Mouse (Mus musculus) forebrain, embryonic 13.5 days (tissue): ENCODE measurements around the gene Tmem151a. TPM values are rescaled to one million over a fixed set of nuclear protein-coding genes. Genes with fewer than 3 reads are reported as not detected.

Source experiments
- ATAC-seq: fragments of 200-750 bp; cut with Nextera tagmentation; 2 replicates; pipeline ENCODE4 v1.8.0; 2017
- H3K27ac ChIP-seq: fragments of 300-500 bp; sonication (generic); 2 replicates; pipeline ENCODE4 v1.5.1; 2015; ENCODE audit warnings: inconsistent platforms, mild to moderate bottlenecking, moderate library complexity
- H3K27me3 ChIP-seq: fragments of 300-500 bp; sonication (generic); 2 replicates; pipeline ENCODE4 v1.6.1; 2015; ENCODE audit warnings: mild to moderate bottlenecking, inconsistent platforms
- H3K36me3 ChIP-seq: fragments of 300-500 bp; sonication (generic); 2 replicates; pipeline ENCODE4 v1.6.1; 2015; ENCODE audit warnings: mild to moderate bottlenecking, inconsistent platforms; ENCODE audit not compliant: poor library complexity, severe bottlenecking
- H3K4me1 ChIP-seq: fragments of 300-500 bp; sonication (generic); 2 replicates; pipeline ENCODE4 v1.6.1; 2015; ENCODE audit warnings: inconsistent platforms
- H3K4me2 ChIP-seq: fragments of 300-500 bp; sonication (generic); 2 replicates; pipeline ENCODE4 v1.6.1; 2015; ENCODE audit warnings: inconsistent platforms, mild to moderate bottlenecking, moderate library complexity
- H3K4me3 ChIP-seq: fragments of 300-500 bp; sonication (generic); 2 replicates; pipeline ENCODE4 v1.5.1; 2015; ENCODE audit warnings: mild to moderate bottlenecking, inconsistent platforms
- H3K9ac ChIP-seq: fragments of 300-500 bp; sonication (generic); 2 replicates; pipeline ENCODE4 v1.6.1; 2015; ENCODE audit warnings: mild to moderate bottlenecking, inconsistent platforms
- H3K9me3 ChIP-seq: fragments of 300-500 bp; sonication (generic); replicated peaks from 2 replicates; pipeline ENCODE4 v1.6.1; 2016; ENCODE audit warnings: inconsistent platforms
- WGBS: fragments of 180-500 bp; shearing (Covaris S2); methylation state at CpG from one replicate; pipeline ENCODE4 v1.1.7; 2015; 5-methylcytosine and 5-hydroxymethylcytosine counted together
- polyA plus RNA-seq: library from polyadenylated mRNA; unstranded; fragments of >200 nt; fragmentation: Nextera tagmentation; extraction: Ambion mirVana; gene quantifications from 2 replicates; pipeline ENCODE4 v1.2.1, GENCODE M21; 2015

The Tmem151a gene
- polyA plus RNA-seq, 1 experiment from 2014 or later: 2.8 TPM

DNA sequence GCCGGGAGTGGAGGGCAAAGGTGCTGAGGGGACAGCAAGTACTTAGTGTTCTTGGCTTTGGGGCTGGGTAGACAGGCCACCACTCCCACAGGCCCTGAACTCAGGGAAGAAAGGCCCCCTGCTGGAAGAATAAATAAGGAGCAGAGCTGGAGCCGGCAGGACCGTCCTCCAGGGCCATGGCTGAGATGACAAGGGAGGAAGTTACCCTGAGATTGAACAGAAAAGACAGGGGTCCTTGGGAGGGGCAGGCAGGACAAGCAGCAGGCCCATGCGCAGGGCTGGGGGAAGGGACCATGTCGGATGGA, 22.9 kb upstream of the Tmem151a start:
- peaks cover 72% of the 10 kb centered on the region for H3K36me3 ChIP-seq

DNA sequence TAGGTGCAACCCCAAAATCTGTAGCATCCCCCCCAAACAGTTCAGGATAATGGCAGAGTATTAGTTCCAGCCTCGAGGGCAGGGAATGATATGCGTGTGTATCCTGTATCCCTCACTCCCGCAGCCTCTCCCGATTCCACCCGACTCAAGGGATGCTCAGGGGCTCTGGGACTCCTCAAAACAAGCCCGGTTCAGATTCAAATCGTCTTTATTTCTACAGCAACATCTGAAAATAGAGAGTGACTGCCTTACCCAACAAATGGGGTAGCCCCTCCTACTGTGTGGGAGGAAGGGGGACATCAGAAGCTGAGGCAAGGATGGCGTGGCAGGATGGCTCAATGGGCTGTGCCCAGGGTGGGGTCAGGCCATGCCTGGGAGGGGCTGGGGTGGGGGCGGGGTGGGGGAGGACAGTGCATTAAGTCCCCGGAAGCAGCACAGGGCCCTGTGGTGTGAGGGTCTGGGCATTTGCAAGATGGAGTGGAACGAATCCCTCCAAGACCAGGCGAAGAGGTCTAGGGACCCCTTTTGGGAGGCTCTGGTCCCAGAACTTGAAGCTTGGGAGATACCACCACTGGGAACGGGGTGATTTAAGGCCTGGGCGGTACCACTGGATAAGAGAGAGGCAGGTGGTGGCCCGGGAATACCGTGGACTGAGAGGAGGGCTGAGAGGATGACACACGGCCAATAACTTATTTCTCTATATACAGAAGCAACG, 22.4 kb upstream of the Tmem151a start:
- peaks cover 73% of the 10 kb centered on the region for H3K36me3 ChIP-seq
- H3K9me3 ChIP-seq: no peaks in the 10 kb centered on the region
- H3K4me3 ChIP-seq: no peak overlapping the region
- no peak overlapping the region for H3K27ac ChIP-seq
- peak overlapping the region; percentile 87; the same call in 1 of the 2 replicates for H3K4me2 ChIP-seq
- H3K27me3 ChIP-seq: no peaks in the 10 kb centered on the region
- peak overlapping the region; percentile 12; the same call in 1 of the 2 replicates for H3K9ac ChIP-seq
- H3K4me1 ChIP-seq: peaks cover 21% of the 10 kb centered on the region
- 78% methylated on average over 18 of the region's 18 CpGs for WGBS
- ATAC-seq: peak; percentile 5; the same call in 1 of the 2 replicates

More for the DNA sequence above, 22.9 kb upstream of the Tmem151a start:
- Histone ChIP-seq H3K27ac (no peak overlapping the region), H3K4me1 (peaks cover 21% of the 10 kb centered on the region), H3K9ac (no peak overlapping the region), H3K4me2 (no peak overlapping the region), H3K4me3 (no peak overlapping the region), H3K27me3 (no peaks in the 10 kb centered on the region), H3K9me3 (no peaks in the 10 kb centered on the region)
- ATAC-seq: no peak
- WGBS: 32% methylated on average over 5 of the region's 5 CpGs

GRCm38 (mm10) chr19:5106731-5107191, 21.4 kb upstream of the Tmem151a start, which contains the start of gene Rab1b:
TSS of gene Rab1b (minus strand) at chr19:5107072.
- Histone ChIP-seq H3K4me3 (peak within 1 kb of the TSS; percentile 77), H3K27me3 (no peaks in the 10 kb centered on the region), H3K9me3 (no peaks in the 10 kb centered on the region), H3K4me1 (peaks cover 21% of the 10 kb centered on the region), H3K9ac (peak within 1 kb of the TSS; percentile 93), H3K4me2 (peak within 1 kb of the TSS; percentile 87), H3K36me3 (peaks cover 73% of the 10 kb centered on the region), H3K27ac (peak within 1 kb of the TSS; percentile 91)
- peak; percentile 97 for ATAC-seq
- WGBS: 0% methylated on average over 31 of the region's 46 CpGs

GRCm38 (mm10) chr19:5106074-5106473, 20.7 kb upstream of the Tmem151a start:
- WGBS: 21% methylated on average over 9 of the region's 9 CpGs
- Histone ChIP-seq H3K36me3 (peaks cover 73% of the 10 kb centered on the region), H3K27me3 (no peaks in the 10 kb centered on the region), H3K4me2 (peak overlapping the region; percentile 87), H3K4me3 (peak overlapping the region; percentile 77), H3K27ac (peak overlapping the region; percentile 91), H3K9me3 (no peaks in the 10 kb centered on the region), H3K4me1 (peaks cover 21% of the 10 kb centered on the region), H3K9ac (peak overlapping the region; percentile 93)
- no peak for ATAC-seq

GRCm38 (mm10) chr19:5098363-5099143, 13.2 kb upstream of the Tmem151a start, which contains the start of gene Cnih2:
TSS of gene Cnih2 (minus strand) at chr19:5098521.
- Histone ChIP-seq H3K4me3 (peak within 1 kb of the TSS; percentile 61), H3K36me3 (peaks cover 49% of the 10 kb centered on the region), H3K4me1 (peaks cover 58% of the 10 kb centered on the region), H3K9me3 (no peaks in the 10 kb centered on the region), H3K4me2 (peak within 1 kb of the TSS; percentile 71), H3K27ac (peak within 1 kb of the TSS; percentile 86), H3K9ac (peak within 1 kb of the TSS; percentile 83), H3K27me3 (no peaks in the 10 kb centered on the region)
- ATAC-seq: peak; percentile 68
- WGBS: 4% methylated on average over 44 of the region's 48 CpGs

- ATAC-seq: peak; percentile 20
- peaks cover 65% of the 10 kb centered on the region for H3K4me1 ChIP-seq
- peaks cover 49% of the 10 kb centered on the region for H3K36me3 ChIP-seq
- H3K27me3 ChIP-seq: no peaks in the 10 kb centered on the region
- H3K9ac ChIP-seq: peak overlapping the region; percentile 83
- peak overlapping the region; percentile 86 for H3K27ac ChIP-seq
- peak overlapping the region; percentile 71 for H3K4me2 ChIP-seq
- no peaks in the 10 kb centered on the region for H3K9me3 ChIP-seq
- peak overlapping the region; percentile 61 for H3K4me3 ChIP-seq
- 4% methylated on average over 30 of the region's 31 CpGs for WGBS
Observed at GRCm38 (mm10) chr19:5097521-5098362, 12.4 kb upstream of the Tmem151a start.

DNA sequence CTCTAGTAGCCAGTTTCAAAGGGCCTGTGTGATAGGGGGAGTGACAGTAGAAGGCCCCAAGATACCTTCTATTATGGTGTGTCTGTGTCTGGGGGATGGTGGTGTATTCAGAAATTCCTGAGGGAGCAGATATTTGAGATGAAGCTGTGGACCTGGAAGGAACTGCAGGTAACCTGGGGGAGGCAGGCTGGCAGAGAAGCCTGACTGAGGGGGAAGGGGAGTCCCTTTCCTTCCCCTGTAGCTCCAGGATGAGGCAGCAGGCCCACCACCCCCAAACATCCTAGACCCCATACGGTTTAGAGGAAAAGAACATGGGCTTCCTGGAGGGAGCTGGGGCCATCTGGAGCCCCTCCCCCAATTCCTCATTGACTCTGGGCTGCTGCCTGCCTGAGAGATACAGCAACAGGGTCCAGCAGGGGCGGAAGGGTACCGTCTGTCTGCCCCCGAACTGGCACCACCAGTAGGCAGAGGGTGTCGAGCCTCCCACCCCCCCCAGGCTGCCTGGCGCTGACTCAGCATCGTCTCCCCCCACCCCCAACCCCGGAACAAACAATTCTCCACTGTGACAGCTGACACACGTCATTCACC, 10.7 kb upstream of the Tmem151a start:
- no peaks in the 10 kb centered on the region for H3K27me3 ChIP-seq
- peak overlapping the region; percentile 83 for H3K9ac ChIP-seq
- H3K36me3 ChIP-seq: peaks cover 49% of the 10 kb centered on the region
- peaks cover 65% of the 10 kb centered on the region for H3K4me1 ChIP-seq
- no peak for ATAC-seq
- 19% methylated on average over 9 of the region's 9 CpGs for WGBS
- H3K9me3 ChIP-seq: no peaks in the 10 kb centered on the region
- peak overlapping the region; percentile 88 for H3K27ac ChIP-seq
- peak overlapping the region; percentile 71 for H3K4me2 ChIP-seq
- H3K4me3 ChIP-seq: peak overlapping the region; percentile 61

DNA sequence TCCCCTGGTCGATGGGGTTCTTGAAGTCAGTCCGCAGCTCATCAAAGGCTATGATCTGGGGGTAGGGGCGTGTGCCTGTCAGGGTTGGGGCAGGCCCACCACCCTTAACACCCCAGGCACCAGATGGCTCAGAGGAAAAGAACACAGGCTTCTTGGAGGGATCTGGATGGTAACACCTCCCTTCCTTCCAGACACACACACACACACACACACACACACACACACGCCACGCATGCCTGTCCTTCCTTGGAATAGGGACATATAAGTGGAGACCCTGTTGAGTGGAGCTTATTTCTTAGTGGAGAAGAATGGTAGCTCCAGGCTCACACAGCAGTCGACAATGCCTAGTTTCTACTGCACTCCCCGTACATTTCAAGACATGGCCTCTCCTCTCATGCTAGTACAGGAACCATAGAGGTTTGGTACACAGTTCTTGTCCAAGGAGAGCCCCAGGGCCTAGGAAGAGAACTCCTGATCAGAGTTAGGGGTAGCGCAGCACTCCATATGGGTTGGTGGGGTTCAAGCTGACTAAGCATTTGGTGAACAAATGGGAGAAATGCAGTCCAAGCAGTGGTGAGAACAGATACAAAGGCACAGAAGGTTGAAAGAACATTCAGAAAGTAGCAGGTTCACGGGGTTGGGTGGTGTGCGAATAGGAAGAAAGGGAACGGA, 9.6 kb upstream of the Tmem151a start:
- ATAC-seq: peak; percentile 16
- Histone ChIP-seq H3K36me3 (peaks cover 46% of the 10 kb centered on the region), H3K4me1 (peaks cover 65% of the 10 kb centered on the region), H3K27ac (peak overlapping the region; percentile 88), H3K9ac (peak overlapping the region; percentile 61), H3K27me3 (no peaks in the 10 kb centered on the region), H3K9me3 (no peaks in the 10 kb centered on the region), H3K4me2 (peak overlapping the region; percentile 71), H3K4me3 (peak overlapping the region; percentile 61)
- WGBS: 31% methylated on average over 11 of the region's 11 CpGs

- no peaks in the 10 kb centered on the region for H3K27me3 ChIP-seq
- H3K4me3 ChIP-seq: peak overlapping the region; percentile 61
- H3K27ac ChIP-seq: peak overlapping the region; percentile 88
- peak overlapping the region; percentile 71 for H3K4me2 ChIP-seq
- peaks cover 40% of the 10 kb centered on the region for H3K36me3 ChIP-seq
- peak; percentile 76 for ATAC-seq
- peak overlapping the region; percentile 61 for H3K9ac ChIP-seq
- H3K4me1 ChIP-seq: peaks cover 64% of the 10 kb centered on the region
- H3K9me3 ChIP-seq: no peaks in the 10 kb centered on the region
- WGBS: under 1% methylated on average over 21 of the region's 21 CpGs
Observed at GRCm38 (mm10) chr19:5094243-5094632, 8.9 kb upstream of the Tmem151a start.

DNA sequence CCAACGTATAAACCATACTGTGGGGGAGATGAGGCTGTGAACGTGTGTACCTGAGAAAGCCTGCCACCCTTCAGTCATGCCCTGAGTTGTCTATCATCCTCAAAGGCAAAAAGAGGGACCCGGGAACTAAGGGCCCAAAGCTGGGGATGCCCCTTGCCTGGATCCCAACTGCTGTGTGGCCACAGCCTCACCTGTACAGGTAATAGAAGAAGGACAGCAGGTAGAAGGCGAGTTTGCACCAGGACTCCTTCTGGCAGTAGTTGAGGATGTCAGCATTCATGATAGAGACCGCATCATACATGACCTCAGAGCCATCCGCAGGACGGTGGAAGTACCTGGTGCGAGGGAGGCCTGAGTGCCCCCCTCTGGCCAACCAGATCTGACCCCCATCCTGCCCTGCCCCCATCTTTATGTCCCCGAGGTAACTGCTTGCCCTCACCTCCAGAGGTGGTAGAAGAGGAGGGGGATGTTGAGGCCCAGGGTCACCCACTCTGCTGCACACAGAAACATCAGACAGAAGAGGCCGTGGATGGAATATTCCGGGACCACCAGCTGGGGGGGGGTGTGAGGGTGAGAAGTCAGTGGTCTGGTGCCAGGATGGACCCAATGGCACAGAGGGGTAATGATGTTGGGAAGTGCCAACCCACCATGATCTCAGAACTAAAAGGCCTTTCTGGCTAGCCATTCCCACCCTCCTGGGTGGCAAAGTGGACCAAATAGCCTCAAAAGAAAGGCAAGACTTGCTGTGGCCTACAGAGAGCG, 8.3 kb upstream of the Tmem151a start:
- peaks cover 64% of the 10 kb centered on the region for H3K4me1 ChIP-seq
- 73% methylated on average over 12 of the region's 12 CpGs for WGBS
- H3K27me3 ChIP-seq: no peaks in the 10 kb centered on the region
- no peak; the same call in 1 of the 2 replicates for ATAC-seq
- peak overlapping the region; percentile 88 for H3K27ac ChIP-seq
- H3K4me2 ChIP-seq: peak overlapping the region; percentile 71
- H3K9ac ChIP-seq: peak overlapping the region; percentile 56
- H3K36me3 ChIP-seq: peaks cover 37% of the 10 kb centered on the region
- H3K9me3 ChIP-seq: no peaks in the 10 kb centered on the region
- peak overlapping the region; percentile 61; the same call in 1 of the 2 replicates for H3K4me3 ChIP-seq
